Mouse (Mus musculus): ENCODE measurements around the gene Inafm2. TPM values are rescaled to one million over a fixed set of nuclear protein-coding genes. Genes with fewer than 3 reads are reported as not detected.

Gene Inafm2
- polyA plus RNA-seq (2017; shearing (Covaris generic)), result 10 to 100 TPM; 11.0 to 14.9 TPM

DNA sequence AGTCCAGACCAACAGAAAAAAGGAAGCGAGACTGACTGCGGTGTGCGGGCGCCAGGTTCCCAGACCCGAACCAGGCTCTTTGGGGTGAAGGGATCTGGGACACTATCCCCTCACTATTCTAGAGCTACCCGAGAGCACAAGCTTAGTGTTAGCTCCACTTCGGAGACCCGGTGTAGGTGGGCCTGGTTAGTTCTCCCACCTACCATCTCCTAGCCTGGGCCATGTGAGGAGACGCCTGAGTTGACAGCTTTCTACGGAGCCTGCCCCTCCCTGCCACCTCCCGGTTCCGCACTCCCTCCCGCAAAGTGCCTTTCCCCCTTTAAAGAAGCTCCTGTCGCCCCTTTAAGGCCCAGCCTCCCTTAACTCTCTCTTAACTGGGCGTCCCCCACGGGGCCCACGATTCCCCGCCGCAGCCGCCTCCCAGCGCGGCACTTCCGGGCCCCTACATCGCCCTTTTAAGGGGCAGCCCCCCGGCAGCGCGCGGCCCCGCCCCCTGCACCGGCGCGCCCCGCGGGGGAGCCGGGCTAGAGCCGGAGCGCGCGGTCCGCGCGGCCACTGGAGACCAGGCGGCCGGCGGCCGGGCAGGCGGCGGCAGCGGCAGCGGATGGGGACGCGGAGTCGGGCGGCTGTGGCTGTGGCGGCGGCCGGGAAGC is at the start of gene Inafm2:
TSS of gene Inafm2 (plus strand) at position 527 of the 653 bp plus-strand sequence.

DNA sequence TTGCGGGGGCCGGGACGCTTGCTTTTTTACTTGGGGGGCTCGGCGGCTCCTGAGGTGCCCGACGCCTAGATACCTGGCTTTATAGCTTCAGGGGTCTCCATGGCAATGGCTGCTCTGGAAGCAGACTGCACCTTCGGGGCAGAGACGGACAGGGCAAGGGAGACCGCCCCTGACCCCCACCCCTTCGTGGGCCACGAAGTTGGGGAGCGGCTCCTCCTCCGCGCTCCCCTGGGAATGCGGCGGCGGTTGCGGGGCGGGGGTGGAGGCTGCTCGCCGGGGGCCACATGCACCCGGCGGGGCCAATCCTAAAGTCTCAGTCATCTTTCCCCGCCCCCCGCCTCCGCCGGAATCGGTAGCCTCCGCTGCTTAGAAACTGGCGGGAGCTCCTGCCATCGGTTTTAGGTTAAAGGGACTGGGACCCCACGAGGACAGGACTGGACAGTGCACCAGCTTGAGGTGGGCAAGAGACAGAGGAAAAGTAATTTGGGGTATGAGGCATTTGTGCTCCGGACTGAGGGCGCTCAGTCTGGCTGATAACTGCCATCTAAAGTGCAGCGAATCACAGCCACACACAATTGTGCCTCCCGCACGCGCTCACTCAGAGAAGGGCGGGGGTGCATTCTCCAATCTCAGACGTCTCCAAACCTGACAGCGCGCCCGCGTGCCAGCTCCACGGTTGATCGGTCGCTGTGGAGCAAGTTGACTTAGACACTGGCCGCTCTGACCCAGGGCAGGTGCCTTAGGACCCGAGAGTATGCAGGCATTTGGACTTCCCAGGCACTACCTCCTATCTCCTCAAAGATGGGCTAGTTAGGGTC is 41.4 kb upstream of the Inafm2 start, which contains the start of gene Ankrd63:
TSS of gene Ankrd63 (minus strand) at position 51 of the 818 bp plus-strand sequence.

GRCm38 (mm10) chr2:118728337-118728736 is 17.2 kb upstream of the Inafm2 start, which contains the start of gene Plcb2:
TSS of gene Plcb2 (minus strand) at chr2:118728438.

DNA sequence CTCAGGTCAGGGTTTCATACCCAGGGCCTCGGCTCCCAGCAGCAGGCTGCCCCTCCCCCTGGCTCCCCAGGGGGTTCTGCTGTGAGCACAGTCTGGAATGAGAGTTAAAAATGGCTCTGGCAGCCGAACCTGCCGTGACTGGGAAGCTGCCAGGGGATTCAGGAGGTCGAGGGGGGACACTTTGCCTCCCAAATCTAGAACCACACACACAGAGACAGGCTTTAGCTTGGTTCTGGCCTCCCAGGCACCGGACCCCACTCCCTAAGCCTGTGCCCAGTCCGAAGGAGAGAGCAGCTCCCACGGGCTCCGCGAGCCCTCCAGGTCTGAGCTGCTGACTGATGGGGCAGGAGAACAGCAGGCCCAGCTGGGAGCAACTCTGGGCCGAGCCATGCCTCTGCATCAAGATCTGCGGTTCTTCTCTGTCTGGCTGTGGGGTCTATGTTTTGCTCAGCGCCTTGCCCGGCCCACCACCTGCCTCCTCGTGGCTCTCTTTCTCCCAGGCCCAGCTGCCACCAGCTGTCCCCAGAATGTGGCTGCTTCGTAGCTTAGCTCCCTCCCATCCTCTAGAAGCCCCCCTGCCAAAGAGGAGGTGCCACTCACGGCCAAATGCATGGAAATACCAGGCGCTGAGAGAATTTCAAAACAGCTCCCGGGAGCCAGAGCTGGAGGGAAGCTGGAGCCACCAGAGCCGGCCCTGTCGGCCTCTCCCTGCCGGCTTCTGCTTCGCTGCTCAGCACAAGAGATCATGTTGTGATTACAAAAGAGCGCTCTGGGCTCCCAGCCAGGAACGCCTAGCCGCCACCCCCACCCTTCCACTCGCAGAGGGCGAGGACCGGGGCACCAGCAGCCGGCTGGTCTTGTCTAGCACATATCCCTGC is 16.6 kb downstream of the Inafm2 start, which contains the start of gene Ccdc9b:
TSS of gene Ccdc9b (minus strand) at position 756 of the 878 bp plus-strand sequence.

DNA sequence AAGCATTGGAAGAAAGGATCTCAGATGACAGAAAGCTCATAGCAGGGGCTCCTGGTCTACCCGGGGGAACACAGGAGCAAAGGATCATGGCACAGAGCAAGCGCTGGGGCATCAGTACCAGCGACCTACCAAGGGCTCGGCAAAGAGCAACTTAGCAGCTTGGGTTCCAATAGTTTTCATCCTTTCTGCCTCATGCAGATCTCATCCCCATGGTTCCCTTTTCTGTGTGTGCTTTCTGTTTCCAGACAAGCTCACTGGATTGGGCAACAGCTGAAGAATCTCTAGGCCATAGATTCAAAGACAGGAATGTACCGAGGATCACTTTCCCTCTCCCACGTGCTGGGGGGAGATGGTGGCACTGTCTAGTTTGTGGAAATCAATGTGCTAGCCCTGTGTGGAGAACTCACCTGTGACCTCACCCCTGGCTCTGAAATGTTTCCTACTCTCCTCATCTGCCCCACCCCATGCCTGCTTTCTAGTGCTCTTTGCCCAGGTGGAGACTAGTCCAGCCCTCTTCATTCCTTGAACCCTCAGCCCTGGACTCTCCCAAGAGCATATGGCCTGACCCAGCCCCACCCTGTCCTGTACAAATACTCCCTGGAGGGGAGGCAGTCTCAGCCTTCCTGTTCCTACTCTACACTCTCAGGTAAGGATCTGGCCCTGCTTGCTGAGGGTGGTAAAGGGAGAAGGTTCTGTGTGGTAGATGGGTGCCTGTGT is 26.8 kb downstream of the Inafm2 start, which contains the start of gene Phgr1:
TSS of gene Phgr1 (plus strand) at position 612 of the 717 bp plus-strand sequence.

DNA sequence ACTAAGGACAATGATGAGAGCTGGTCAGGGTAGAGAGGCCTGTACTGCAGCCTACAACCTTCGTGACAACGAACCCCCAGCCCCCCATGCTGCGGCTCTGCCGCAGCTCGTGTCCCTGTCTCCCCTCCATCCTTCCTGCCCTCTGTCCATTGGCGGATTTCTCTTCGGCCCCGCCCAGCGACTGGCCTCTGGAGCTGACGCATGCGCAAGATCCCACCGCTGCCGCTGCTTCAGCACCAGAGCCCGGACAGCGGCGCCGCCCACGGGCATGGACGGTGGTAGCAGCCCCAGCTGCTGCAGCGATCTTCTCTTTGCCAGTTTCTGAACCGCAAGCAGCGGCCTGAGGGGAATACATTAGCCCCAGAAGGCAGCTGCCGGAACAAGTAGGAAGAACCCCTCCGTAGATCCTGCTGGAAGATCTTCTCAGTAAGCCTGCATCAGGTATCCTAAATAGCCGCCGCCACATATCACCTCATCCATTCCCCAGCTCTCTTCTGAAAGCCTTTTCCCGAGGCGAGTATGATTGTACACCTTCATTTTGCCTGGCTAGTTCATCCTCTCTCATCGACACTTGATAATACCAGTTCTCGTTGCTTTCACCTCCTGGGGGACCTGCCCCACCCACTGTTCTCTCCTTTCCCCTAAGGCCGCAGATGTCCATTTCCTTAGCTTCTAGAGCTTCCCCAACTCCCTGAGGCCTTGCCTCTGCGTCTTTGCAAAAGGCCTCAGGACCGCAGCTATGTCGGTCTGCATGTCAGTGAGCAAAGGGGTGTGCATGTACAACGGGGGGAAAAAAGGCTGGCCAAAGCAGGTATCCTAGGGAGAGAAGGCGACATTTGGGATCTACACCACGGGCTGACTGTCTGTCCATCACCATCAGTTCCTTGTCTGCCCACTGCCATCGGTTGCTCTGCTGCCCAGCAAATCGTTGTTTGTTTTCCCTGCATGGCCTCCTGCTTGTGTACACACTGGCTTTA is 34.2 kb downstream of the Inafm2 start, which contains the start of gene Disp2:
TSS of gene Disp2 (plus strand) at position 216 of the 977 bp plus-strand sequence.

Other genes starting within 250 kb of the Inafm2 start
- gene Bmf, start 196.1 kb upstream of the Inafm2 start, polyA plus RNA-seq (2017; shearing (Covaris generic)), result 1 to 10 TPM; 2.3 to 4.3 TPM
- 1 to 10 TPM; 1.6 to 2.4 TPM for gene Bub1b, start 147.5 kb upstream of the Inafm2 start, polyA plus RNA-seq (2017; shearing (Covaris generic))
- 1 to 10 TPM in 1 of 2 experiments, under 1 TPM in 1; 0.98 to 4.6 TPM for gene Pak6, start 82.5 kb upstream of the Inafm2 start, polyA plus RNA-seq (2017; shearing (Covaris generic))
- not detected for gene Ankrd63, start 41.8 kb upstream of the Inafm2 start, polyA plus RNA-seq (2017; shearing (Covaris generic))
- gene Plcb2, start 17.3 kb upstream of the Inafm2 start, polyA plus RNA-seq (2017; shearing (Covaris generic)), result 10 to 100 TPM; 43.8 to 46.0 TPM
- gene Ccdc9b, start 16.9 kb downstream of the Inafm2 start, polyA plus RNA-seq (2017; shearing (Covaris generic)), result under 1 TPM in 1 of 2 experiments, not detected in 1; 0.07 TPM
- not detected for gene Phgr1, start 27.0 kb downstream of the Inafm2 start, polyA plus RNA-seq (2017; shearing (Covaris generic))
- 1 to 10 TPM in 1 of 2 experiments, under 1 TPM in 1; 0.18 to 4.6 TPM for gene Disp2, start 34.0 kb downstream of the Inafm2 start, polyA plus RNA-seq (2017; shearing (Covaris generic))
- gene Knstrn, start 68.2 kb downstream of the Inafm2 start, polyA plus RNA-seq (2017; shearing (Covaris generic)), result 10 to 100 TPM in 1 of 2 experiments, 1 to 10 TPM in 1; 9.2 to 14.6 TPM
- 10 to 100 TPM; 60.4 to 62.3 TPM for gene Ivd, start 116.2 kb downstream of the Inafm2 start, polyA plus RNA-seq (2017; shearing (Covaris generic))
- 10 to 100 TPM; 18.1 to 22.5 TPM for gene Bahd1, start 154.6 kb downstream of the Inafm2 start, polyA plus RNA-seq (2017; shearing (Covaris generic))
- 1 to 10 TPM; 4.5 to 7.9 TPM for gene Chst14, start 180.7 kb downstream of the Inafm2 start, polyA plus RNA-seq (2017; shearing (Covaris generic))